Mouse (Mus musculus) hindbrain, embryonic 15.5 days (tissue): ENCODE measurements around the gene Frmd4a. TPM values are rescaled to one million over a fixed set of nuclear protein-coding genes. Genes with fewer than 3 reads are reported as not detected.

Experiments used
- ATAC-seq: fragments of 200-750 bp; cut with Nextera tagmentation; 2 replicates; pipeline ENCODE4 v1.8.0; 2017; ENCODE audit warnings: low read depth, moderate number of reproducible peaks, moderate TSS enrichment; ENCODE audit not compliant: low FRiP score
- H3K27ac ChIP-seq: fragments of 300-500 bp; sonication (generic); replicated peaks from 2 replicates; pipeline ENCODE4 v1.5.1; 2015; ENCODE audit warnings: mild to moderate bottlenecking, inconsistent platforms
- H3K27me3 ChIP-seq: fragments of 300-500 bp; sonication (generic); 2 replicates; pipeline ENCODE4 v1.6.1; 2015; ENCODE audit warnings: control low read depth, inconsistent platforms
- H3K36me3 ChIP-seq: fragments of 300-500 bp; sonication (generic); 2 replicates; pipeline ENCODE4 v1.6.1; 2015; ENCODE audit warnings: control low read depth, inconsistent platforms
- H3K4me1 ChIP-seq: fragments of 300-500 bp; sonication (generic); replicated peaks from 2 replicates; pipeline ENCODE4 v1.6.1; 2015; ENCODE audit warnings: control low read depth, inconsistent platforms
- H3K4me2 ChIP-seq: fragments of 300-500 bp; sonication (generic); 2 replicates; pipeline ENCODE4 v1.6.1; 2015; ENCODE audit warnings: moderate library complexity, mild to moderate bottlenecking, inconsistent platforms
- H3K4me3 ChIP-seq: fragments of 300-500 bp; sonication (generic); 2 replicates; pipeline ENCODE4 v1.5.1; 2015; ENCODE audit warnings: mild to moderate bottlenecking, inconsistent platforms
- H3K9ac ChIP-seq: fragments of 300-500 bp; sonication (generic); 2 replicates; pipeline ENCODE4 v1.6.1; 2015; ENCODE audit warnings: inconsistent platforms
- H3K9me3 ChIP-seq: fragments of 300-500 bp; sonication (generic); 2 replicates; pipeline ENCODE4 v1.6.1; 2016; ENCODE audit warnings: control low read depth, inconsistent platforms
- WGBS: fragments of 180-500 bp; shearing (Covaris S2); methylation state at CpG from one replicate; pipeline ENCODE4 v1.1.7; 2015; 5-methylcytosine and 5-hydroxymethylcytosine counted together
- polyA plus RNA-seq: library from polyadenylated mRNA; unstranded; fragments of >200 nt; fragmentation: Nextera tagmentation; extraction: Ambion mirVana; gene quantifications from 2 replicates; pipeline ENCODE4 v1.2.1, GENCODE M21; 2015

Frmd4a gene
- polyA plus RNA-seq, 1 experiment from 2014 or later, result 56.1 TPM

DNA sequence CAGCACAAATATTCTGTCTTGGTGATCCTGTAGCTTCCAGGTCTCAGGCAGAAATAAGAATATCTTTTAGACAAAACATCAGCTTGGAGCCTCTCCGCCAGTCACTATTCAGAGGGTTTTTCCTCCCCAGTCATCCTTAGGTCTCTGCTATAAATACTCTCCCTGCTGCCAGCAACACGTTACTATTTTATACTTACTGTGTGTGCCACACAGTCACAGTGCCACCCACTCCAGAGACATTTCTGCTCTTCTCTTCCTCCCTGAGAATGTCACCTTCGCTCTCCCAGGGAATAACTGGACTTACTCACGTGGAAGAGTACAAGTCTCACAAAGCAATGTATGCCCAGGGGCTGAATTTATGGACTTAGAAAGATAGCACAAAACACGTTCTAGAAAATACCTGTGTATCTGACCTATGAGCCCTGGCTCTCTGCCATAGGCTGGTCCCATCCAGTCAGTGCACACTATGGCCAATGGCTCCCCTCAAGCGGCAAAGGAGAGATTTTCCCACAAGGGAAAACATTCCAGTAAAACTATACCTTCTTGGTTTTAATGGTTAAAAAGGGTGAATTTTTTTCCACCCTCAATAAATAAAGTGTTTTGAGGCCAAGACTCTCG, 209.5 kb downstream of the Frmd4a start:
- peaks cover 30% of the 10 kb centered on the region for H3K4me1 ChIP-seq
- no peak for ATAC-seq
- no peak overlapping the region for H3K4me3 ChIP-seq
- no peaks in the 10 kb centered on the region for H3K27me3 ChIP-seq
- WGBS, result 64% methylated on average over 7 of the region's 7 CpGs
- no peaks in the 10 kb centered on the region for H3K9me3 ChIP-seq
- 0 out of 2 replicates have a peak overlapping the region, but pooled peaks have one; percentile 4 for H3K27ac ChIP-seq
- no peaks in the 10 kb centered on the region for H3K36me3 ChIP-seq
- H3K9ac ChIP-seq, result no peak overlapping the region
- H3K4me2 ChIP-seq, result no peak overlapping the region

DNA sequence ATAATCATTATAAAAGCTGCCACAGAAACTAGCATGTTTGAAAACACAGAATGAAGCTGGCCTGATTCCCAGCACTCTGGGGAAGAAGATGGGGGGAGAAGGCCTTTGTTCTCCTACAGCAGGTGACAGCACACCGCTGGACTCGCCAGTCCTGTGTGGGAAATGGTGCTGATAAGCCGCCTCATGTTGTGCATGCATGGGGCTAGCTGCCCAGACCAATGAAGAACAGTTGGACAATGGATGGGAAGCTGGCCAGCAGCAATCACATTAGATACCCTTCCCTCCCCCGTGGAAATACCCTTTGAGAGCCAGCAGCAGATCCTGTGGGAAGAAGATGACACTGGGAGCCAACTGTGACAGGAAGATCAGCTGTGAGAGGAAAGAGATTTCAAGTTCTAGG, 210.0 kb downstream of the Frmd4a start:
- Histone ChIP-seq H3K4me1 (peaks cover 30% of the 10 kb centered on the region), H3K36me3 (no peaks in the 10 kb centered on the region), H3K9me3 (no peaks in the 10 kb centered on the region), H3K27ac (0 out of 2 replicates have a peak overlapping the region, but pooled peaks have one; percentile 4), H3K27me3 (no peaks in the 10 kb centered on the region), H3K9ac (no peak overlapping the region), H3K4me3 (no peak overlapping the region), H3K4me2 (no peak overlapping the region)
- ATAC-seq, result no peak
- WGBS, result 37% methylated on average over 4 of the region's 4 CpGs

DNA sequence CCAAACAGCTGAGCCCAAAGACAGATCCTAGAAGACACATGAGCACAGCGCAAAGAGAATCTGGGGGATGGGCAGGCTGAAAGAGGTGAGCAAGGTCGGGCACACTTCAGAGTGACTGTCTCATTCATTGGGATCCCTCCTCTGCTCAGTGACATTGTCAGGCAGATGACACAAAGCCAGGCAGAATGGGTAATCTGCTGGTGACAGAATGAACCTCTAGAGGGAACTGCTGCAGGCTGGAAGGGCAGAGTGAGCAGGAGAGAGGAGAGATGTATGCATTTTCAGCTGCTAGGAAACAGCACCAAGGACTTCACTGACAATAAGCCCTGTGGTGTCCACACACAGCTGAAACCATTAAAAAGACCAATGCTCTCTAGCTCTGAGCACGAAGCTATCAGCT, 211.0 kb downstream of the Frmd4a start:
- no peaks in the 10 kb centered on the region for H3K27me3 ChIP-seq
- H3K4me3 ChIP-seq, result no peak overlapping the region
- peaks cover 38% of the 10 kb centered on the region for H3K4me1 ChIP-seq
- WGBS, result 25% methylated on average over 3 of the region's 3 CpGs
- H3K4me2 ChIP-seq, result no peak overlapping the region
- H3K9me3 ChIP-seq, result no peaks in the 10 kb centered on the region
- H3K36me3 ChIP-seq, result no peaks in the 10 kb centered on the region
- peak; percentile 49 for ATAC-seq
- peak overlapping the region; percentile 32; the same call in 1 of the 2 replicates for H3K27ac ChIP-seq
- no peak overlapping the region for H3K9ac ChIP-seq

DNA sequence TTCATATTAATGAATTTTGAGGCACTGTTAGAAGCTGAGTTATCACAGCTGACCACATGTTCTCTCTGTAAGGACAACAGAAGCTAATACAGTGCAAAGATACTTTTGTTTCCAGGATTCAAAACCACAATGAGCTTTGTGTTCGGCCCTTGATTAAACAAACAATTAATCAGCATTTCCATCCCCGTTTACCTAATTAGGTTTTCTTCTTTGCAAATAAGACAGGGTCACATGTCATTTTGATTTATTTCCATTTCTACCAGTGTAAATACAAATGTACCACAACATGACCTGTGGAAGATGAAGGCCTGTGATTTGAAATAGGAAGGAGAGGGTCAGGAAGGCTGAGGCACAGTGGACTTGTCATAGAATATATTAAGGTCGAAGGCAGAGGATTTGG, 214.8 kb downstream of the Frmd4a start:
- Histone ChIP-seq H3K27me3 (no peaks in the 10 kb centered on the region), H3K27ac (peak overlapping the region; percentile 67), H3K36me3 (no peaks in the 10 kb centered on the region), H3K4me2 (peak overlapping the region; percentile 34), H3K4me3 (no peak overlapping the region), H3K9me3 (no peaks in the 10 kb centered on the region), H3K4me1 (peaks cover 35% of the 10 kb centered on the region), H3K9ac (no peak overlapping the region)
- ATAC-seq, result peak; percentile 6; the same call in 1 of the 2 replicates
- WGBS, result 16% methylated on average over 3 of the region's 3 CpGs

DNA sequence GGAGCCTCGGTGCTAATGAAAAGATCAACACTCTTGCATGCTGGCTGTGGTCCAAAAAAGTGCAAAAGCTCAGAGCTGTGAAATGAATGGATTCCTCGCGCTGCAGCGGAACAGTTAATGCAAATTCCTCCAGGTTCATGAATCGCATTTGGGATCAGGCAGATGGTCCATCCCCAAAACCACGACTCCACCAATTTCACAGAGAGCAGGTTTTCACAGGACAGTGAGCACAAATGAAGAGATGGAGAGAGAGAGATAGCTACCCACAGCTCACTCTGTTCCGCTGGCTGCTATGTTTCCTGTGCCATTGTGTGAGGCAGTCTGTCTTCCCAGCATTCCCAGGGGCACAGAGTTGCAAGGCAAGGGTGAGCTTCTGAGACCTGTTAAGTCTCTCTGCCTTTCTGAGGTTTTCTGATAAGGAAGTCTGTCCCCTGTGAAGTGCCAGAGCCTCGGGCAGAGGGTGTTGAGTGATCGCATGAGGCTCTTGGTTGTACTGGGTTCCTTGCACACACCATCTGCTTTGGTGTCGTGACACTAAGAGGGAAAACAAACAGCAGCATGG, 215.3 kb downstream of the Frmd4a start:
- H3K4me3 ChIP-seq, result no peak overlapping the region
- H3K9me3 ChIP-seq, result no peaks in the 10 kb centered on the region
- H3K27me3 ChIP-seq, result no peaks in the 10 kb centered on the region
- peak; percentile 73 for ATAC-seq
- H3K36me3 ChIP-seq, result no peaks in the 10 kb centered on the region
- WGBS, result 10% methylated on average over 10 of the region's 10 CpGs
- H3K27ac ChIP-seq, result peak overlapping the region; percentile 67
- H3K4me1 ChIP-seq, result peaks cover 30% of the 10 kb centered on the region
- H3K4me2 ChIP-seq, result peak overlapping the region; percentile 34
- H3K9ac ChIP-seq, result no peak overlapping the region

DNA sequence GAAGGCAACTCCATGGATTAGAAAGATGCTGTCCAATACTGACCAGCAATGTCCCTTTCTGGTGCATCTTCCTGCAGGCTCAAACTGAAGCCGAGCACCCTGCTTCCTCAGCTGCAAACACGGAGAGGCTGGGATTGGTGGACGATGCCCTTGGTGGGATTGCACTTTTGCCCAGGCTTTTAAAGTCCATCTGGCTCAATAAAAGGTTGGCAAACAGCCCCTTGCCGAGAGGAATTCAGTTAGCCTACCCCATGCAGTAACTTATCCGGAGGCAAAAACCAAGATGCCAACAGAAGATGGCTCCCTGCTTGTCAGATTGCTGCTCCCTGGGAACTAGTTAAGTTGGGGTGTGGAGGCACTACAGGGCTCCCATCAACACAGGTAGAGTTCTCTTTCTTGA, 220.2 kb downstream of the Frmd4a start:
- Histone ChIP-seq H3K4me2 (no peak overlapping the region), H3K9ac (no peak overlapping the region), H3K9me3 (no peaks in the 10 kb centered on the region), H3K4me3 (no peak overlapping the region), H3K27ac (no peak overlapping the region), H3K4me1 (peaks cover 16% of the 10 kb centered on the region), H3K36me3 (no peaks in the 10 kb centered on the region), H3K27me3 (no peaks in the 10 kb centered on the region)
- no peak for ATAC-seq
- 82% methylated on average over 5 of the region's 5 CpGs for WGBS

DNA sequence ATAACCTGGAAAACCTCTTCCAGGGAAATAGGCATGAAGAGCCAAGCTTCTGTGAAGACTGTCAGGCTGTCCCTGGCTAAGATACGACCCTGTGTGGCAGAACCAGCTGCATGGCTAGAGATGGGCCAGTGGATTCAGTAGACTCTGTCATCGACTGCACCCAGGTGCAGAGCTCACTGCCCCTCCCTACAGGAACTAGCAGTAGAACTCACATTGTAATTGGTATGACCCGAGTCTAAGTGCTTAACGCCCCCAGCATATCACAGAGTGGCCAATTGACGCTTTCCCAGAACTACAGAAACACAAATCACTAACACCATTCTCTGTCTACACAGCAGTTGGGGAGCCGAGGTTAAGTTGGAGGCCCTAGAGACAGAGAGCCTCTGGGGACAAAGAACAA, 232.2 kb downstream of the Frmd4a start:
- Histone ChIP-seq H3K27me3 (no peaks in the 10 kb centered on the region), H3K4me3 (no peak overlapping the region), H3K4me1 (peaks cover 11% of the 10 kb centered on the region), H3K27ac (no peak overlapping the region), H3K9me3 (no peaks in the 10 kb centered on the region), H3K9ac (no peak overlapping the region), H3K4me2 (no peak overlapping the region), H3K36me3 (no peaks in the 10 kb centered on the region)
- 30% methylated on average over 6 of the region's 6 CpGs for WGBS
- no peak for ATAC-seq

DNA sequence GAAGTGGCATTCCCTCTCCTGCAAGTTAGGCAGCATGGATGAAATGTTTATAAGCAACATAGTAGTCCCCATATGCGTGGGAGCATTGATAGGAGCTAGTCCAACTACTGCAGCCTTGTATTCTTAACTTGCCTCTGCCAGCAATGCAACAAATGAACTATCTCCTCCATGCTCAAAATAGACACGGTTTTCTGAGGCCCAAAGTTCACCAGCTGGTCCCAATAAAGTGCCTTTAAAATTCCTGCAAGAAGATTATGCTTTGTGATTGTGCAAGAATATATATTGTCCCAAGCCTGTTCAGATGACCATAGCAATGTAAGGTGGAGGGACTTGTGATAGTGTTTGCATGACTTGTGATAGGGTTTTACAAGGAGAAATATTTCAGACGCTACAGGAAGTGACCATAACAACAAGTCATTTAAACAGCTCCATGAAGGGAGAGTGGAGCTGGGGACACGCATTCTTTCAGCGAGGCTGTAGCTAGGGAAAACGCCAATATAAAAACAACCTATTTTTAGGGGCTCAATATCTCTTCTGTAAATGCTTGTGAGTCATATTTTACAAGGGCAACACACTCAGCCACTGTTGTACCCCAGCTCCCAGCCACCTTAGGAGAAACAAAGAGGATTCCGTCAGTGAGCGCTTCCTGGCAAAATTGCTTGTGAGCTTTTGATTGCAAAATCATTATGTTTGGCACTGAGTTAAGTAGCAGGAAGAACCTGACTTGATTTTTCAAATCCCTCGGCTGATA, 235.2 kb downstream of the Frmd4a start:
- Histone ChIP-seq H3K4me1 (peaks cover 11% of the 10 kb centered on the region), H3K27ac (peak overlapping the region; percentile 46)
- WGBS, result 31% methylated on average over 9 of the region's 9 CpGs

DNA sequence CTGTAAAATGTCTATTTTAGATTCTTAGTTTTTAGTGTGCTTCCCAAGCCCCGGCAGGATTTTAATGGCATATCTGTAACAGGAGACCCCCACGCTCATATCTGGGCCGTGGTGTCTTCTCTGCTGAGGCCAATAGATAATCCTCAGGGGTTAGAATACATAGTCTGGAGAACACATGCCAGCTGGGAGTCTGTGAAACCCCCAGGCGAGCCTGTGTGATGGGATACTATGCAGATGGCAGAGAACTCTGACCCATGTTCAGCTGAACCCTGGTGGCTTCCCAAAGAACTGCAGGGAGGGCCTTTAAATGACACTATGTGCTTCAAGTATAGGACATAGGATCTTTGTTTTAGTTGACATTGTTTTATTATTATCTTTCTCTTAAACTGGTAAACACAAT, 235.8 kb downstream of the Frmd4a start:
- no peak overlapping the region for H3K4me2 ChIP-seq
- no peak for ATAC-seq
- no peak overlapping the region for H3K9ac ChIP-seq
- no peaks in the 10 kb centered on the region for H3K27me3 ChIP-seq
- H3K36me3 ChIP-seq, result no peaks in the 10 kb centered on the region
- 17% methylated on average over 4 of the region's 4 CpGs for WGBS
- no peaks in the 10 kb centered on the region for H3K9me3 ChIP-seq
- peaks cover 11% of the 10 kb centered on the region for H3K4me1 ChIP-seq
- peak overlapping the region; percentile 46; the same call in 1 of the 2 replicates for H3K27ac ChIP-seq
- no peak overlapping the region for H3K4me3 ChIP-seq

More for the DNA sequence above, 235.2 kb downstream of the Frmd4a start:
- no peak overlapping the region for H3K9ac ChIP-seq
- H3K9me3 ChIP-seq, result no peaks in the 10 kb centered on the region
- H3K4me3 ChIP-seq, result no peak overlapping the region
- ATAC-seq, result no peak
- H3K27me3 ChIP-seq, result no peaks in the 10 kb centered on the region
- H3K36me3 ChIP-seq, result no peaks in the 10 kb centered on the region
- no peak overlapping the region for H3K4me2 ChIP-seq

DNA sequence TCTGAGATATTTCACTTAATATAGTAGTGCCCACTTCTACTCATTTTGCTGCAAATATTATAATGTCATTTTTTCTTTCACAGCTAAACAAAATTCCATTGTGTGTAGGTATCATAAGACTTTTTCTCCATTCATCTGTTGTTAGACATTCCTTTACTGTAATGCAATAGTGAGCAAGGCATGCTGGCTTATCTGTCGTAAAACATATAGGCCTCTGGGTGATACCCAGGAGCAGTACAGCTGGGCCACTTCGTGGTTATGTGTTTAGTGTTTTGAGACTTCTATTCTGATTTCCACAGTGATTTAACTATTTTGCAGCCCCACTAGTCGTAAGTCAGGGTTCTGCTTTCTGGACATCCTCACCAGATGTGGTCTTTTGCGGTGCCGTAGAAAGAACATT, 236.6 kb downstream of the Frmd4a start:
- no peak overlapping the region for H3K27ac ChIP-seq
- no peak overlapping the region for H3K9ac ChIP-seq
- H3K4me3 ChIP-seq, result no peak overlapping the region
- WGBS, result 77% methylated on average over 5 of the region's 5 CpGs
- no peaks in the 10 kb centered on the region for H3K36me3 ChIP-seq
- ATAC-seq, result no peak
- H3K4me2 ChIP-seq, result no peak overlapping the region
- no peaks in the 10 kb centered on the region for H3K9me3 ChIP-seq
- H3K4me1 ChIP-seq, result peaks cover 11% of the 10 kb centered on the region
- H3K27me3 ChIP-seq, result no peaks in the 10 kb centered on the region

DNA sequence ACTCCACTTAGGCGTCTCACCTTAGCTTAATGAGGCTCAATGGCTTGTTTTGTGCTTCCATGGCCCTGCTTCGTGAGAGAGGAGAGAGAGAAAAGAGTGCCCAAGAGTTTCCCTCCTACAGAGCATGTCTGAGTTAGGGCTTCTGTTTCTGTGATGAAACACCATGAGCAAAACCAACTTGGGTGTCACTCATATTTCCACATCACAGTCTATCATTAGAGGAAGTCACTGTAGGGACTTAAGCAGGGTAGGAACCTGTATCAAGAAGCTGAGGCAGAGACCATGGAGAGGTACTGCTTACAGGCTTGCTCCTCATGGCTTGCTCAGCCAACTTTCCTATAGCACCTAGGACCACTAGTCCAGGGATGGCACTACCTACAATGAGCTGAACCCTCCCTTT, 238.7 kb downstream of the Frmd4a start:
- Histone ChIP-seq H3K27me3 (no peaks in the 10 kb centered on the region), H3K9ac (no peak overlapping the region), H3K27ac (no peak overlapping the region), H3K4me2 (no peak overlapping the region), H3K4me1 (peaks cover 20% of the 10 kb centered on the region), H3K36me3 (no peaks in the 10 kb centered on the region), H3K9me3 (no peaks in the 10 kb centered on the region), H3K4me3 (no peak overlapping the region)
- no peak for ATAC-seq
- 95% methylated on average over 2 of the region's 2 CpGs for WGBS

DNA sequence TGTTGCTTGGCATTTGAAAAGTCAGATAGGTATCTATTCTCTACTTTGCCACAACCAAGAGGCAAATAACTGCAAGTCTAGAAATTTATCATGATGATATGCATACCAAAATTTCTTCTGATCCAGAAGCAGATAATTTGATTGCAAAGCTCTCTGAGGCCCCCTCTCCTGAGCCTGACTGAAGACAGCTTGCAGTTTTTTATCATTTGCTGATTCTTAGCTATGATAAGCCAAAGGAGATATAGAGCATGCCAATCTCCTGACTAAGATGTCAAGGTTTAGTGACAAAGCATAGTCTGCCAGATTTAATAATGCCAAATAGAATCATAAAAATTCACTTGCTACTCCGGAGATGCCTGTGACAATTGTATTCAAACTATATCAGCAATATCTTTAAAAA, 240.1 kb downstream of the Frmd4a start:
- no peaks in the 10 kb centered on the region for H3K27me3 ChIP-seq
- H3K9me3 ChIP-seq, result no peaks in the 10 kb centered on the region
- no peak overlapping the region for H3K4me3 ChIP-seq
- ATAC-seq, result no peak
- H3K36me3 ChIP-seq, result no peaks in the 10 kb centered on the region
- 77% methylated on average over 1 of the region's 1 CpGs for WGBS
- no peak overlapping the region for H3K4me2 ChIP-seq
- no peak overlapping the region for H3K27ac ChIP-seq
- H3K4me1 ChIP-seq, result peaks cover 18% of the 10 kb centered on the region
- no peak overlapping the region for H3K9ac ChIP-seq
